Mouse (Mus musculus) megakaryocyte, embryonic 14.5 days (primary cell): ENCODE data around the gene Adipor1. TPM values are rescaled to one million over a fixed set of nuclear protein-coding genes. Genes with fewer than 3 reads are reported as not detected.
A peak's percentile ranks its signal among the peaks of the same experiment; 100 is the strongest.

ENCODE experiments used
- H3K27me3 ChIP-seq: replicated peaks from 2 replicates; pipeline ENCODE3; 2012; ENCODE audit warnings: inconsistent platforms
- H3K36me3 ChIP-seq: replicated peaks from 2 replicates; pipeline ENCODE3; 2012; ENCODE audit warnings: low read length, inconsistent platforms, mixed read lengths
- H3K4me1 ChIP-seq: 2 replicates; pipeline ENCODE4 v1.6.1; 2012; ENCODE audit warnings: inconsistent platforms
- H3K4me3 ChIP-seq: replicated peaks from 2 replicates; pipeline ENCODE3; 2012; ENCODE audit warnings: moderate library complexity, mild to moderate bottlenecking, inconsistent platforms
- H3K9me3 ChIP-seq: 2 replicates; pipeline ENCODE4 v1.6.1; 2012; ENCODE audit warnings: inconsistent platforms
- FLI1 ChIP-seq: IDR thresholded peaks from 2 replicates; pipeline ENCODE4 v1.6.1; 2012; ENCODE audit warnings: low read length, inconsistent platforms, mixed read lengths
- GATA1 ChIP-seq: IDR thresholded peaks from 3 replicates; pipeline ENCODE4 v1.6.1; 2012; ENCODE audit warnings: mixed read lengths, low read length, inconsistent platforms, borderline replicate concordance
- polyA plus RNA-seq: library from polyadenylated mRNA; stranded (reverse); fragments of >175 nt; gene quantifications from 2 replicates; pipeline ENCODE4 v1.2.3, GENCODE M21; 2012; ENCODE audit warnings: low replicate concordance; ENCODE audit not compliant: insufficient read depth

Adipor1 gene
- polyA plus RNA-seq, 1 experiment, result 119 TPM

GRCm38 (mm10) chr1:134393827-134394226 lies 21.4 kb upstream of the Adipor1 start:
- Histone ChIP-seq H3K9me3 (no peaks in the 10 kb centered on the region), H3K4me3 (no peak overlapping the region), H3K27me3 (peaks cover 19% of the 10 kb centered on the region), H3K4me1 (peaks cover 14% of the 10 kb centered on the region), H3K36me3 (no peaks in the 10 kb centered on the region)
- TF ChIP-seq GATA1 (no peak), FLI1 (no peak)

DNA sequence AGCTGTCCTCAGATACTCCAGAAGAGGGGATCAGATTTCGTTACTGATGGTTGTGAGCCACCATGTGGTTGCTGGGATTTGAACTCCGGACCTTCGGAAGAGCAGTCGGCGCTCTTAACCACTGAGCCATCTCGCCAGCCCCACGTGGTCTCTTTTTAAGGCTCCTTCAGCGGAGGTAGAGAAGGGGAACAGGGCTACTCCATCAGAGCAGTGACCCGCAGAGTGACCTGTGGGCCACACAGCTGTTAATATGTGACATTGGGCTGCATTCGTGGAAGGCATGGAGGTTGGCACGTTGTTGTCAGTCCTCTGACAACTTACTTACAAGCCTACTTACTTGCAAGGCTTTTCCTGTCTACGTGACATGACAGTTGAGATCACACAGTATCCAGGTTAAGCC lies 17.0 kb upstream of the Adipor1 start:
- TF ChIP-seq GATA1 (no peak), FLI1 (no peak)
- Histone ChIP-seq H3K27me3 (peaks cover 4% of the 10 kb centered on the region), H3K4me1 (peaks cover 17% of the 10 kb centered on the region), H3K9me3 (no peaks in the 10 kb centered on the region), H3K36me3 (no peaks in the 10 kb centered on the region), H3K4me3 (no peak overlapping the region)

- no peak for TF ChIP-seq GATA1
- TF ChIP-seq FLI1, result no peak
- no peaks in the 10 kb centered on the region for H3K36me3 ChIP-seq
- H3K4me3 ChIP-seq, result peak overlapping the region; percentile 84
- H3K9me3 ChIP-seq, result no peaks in the 10 kb centered on the region
- no peaks in the 10 kb centered on the region for H3K27me3 ChIP-seq
- peaks cover 17% of the 10 kb centered on the region for H3K4me1 ChIP-seq
These were observed 15.4 kb upstream of the Adipor1 start for GRCm38 (mm10) chr1:134399735-134400134.

- Histone ChIP-seq H3K9me3 (no peaks in the 10 kb centered on the region), H3K4me3 (peak within 1 kb of the TSS; percentile 92), H3K4me1 (peaks cover 18% of the 10 kb centered on the region), H3K27me3 (peaks cover 4% of the 10 kb centered on the region), H3K36me3 (peaks cover 35% of the 10 kb centered on the region)
- TF ChIP-seq GATA1, result no peak
- no peak for TF ChIP-seq FLI1
These were observed 9.4 kb upstream of the Adipor1 start, which contains the start of gene Cyb5r1 for GRCm38 (mm10) chr1:134405509-134406413. Gene Cyb5r1, plus strand, starts transcription at chr1:134405559.

DNA sequence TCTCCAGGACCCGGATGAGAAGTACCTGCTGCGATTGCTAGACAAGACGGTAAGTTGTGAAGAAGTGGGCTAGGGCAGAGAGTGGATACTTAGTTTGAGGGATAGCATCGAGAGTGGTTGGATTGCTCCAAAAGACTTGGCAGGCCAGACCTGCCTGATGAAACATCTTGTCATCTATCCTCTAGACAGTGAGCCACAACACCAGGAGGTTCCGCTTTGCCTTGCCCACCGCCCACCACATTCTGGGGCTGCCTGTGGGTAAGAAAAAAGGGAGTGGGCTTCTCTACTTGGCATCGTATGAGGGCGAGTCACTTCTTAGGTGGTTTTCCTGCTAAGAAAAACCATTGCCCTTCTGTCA lies 8.8 kb upstream of the Adipor1 start:
- peak overlapping the region; percentile 92 for H3K4me3 ChIP-seq
- peaks cover 4% of the 10 kb centered on the region for H3K27me3 ChIP-seq
- no peaks in the 10 kb centered on the region for H3K9me3 ChIP-seq
- TF ChIP-seq FLI1 (no peak), GATA1 (no peak)
- peaks cover 41% of the 10 kb centered on the region for H3K36me3 ChIP-seq
- H3K4me1 ChIP-seq, result peaks cover 18% of the 10 kb centered on the region

GRCm38 (mm10) chr1:134408080-134408479 lies 7.1 kb upstream of the Adipor1 start:
- TF ChIP-seq FLI1, result no peak
- no peak for TF ChIP-seq GATA1
- peaks cover 46% of the 10 kb centered on the region for H3K36me3 ChIP-seq
- peaks cover 18% of the 10 kb centered on the region for H3K4me1 ChIP-seq
- peaks cover 4% of the 10 kb centered on the region for H3K27me3 ChIP-seq
- H3K4me3 ChIP-seq, result no peak overlapping the region
- no peaks in the 10 kb centered on the region for H3K9me3 ChIP-seq

- TF ChIP-seq FLI1, result no peak
- H3K36me3 ChIP-seq, result peaks cover 49% of the 10 kb centered on the region
- H3K4me3 ChIP-seq, result no peak overlapping the region
- peaks cover 23% of the 10 kb centered on the region for H3K4me1 ChIP-seq
- H3K27me3 ChIP-seq, result no peaks in the 10 kb centered on the region
- H3K9me3 ChIP-seq, result no peaks in the 10 kb centered on the region
These were observed 3.2 kb upstream of the Adipor1 start for GRCm38 (mm10) chr1:134411706-134412629.

DNA sequence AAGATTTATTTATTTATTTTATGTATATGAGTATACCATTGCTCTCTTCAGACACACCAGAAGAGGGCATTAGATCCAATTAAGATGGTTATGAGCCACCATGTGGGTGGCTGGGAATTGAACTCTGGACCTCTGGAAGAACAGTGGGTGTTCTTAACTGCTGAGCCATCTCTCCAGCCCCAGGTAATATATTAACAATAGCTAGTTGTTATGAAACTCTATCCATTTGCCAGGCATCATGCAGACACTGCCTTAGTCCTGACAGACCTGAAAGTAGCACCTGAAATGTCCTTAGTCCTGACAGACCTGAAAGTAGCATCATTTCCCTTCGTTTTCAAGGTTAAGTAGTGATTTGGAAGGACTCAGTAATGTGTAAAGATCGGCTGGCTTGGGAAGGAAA lies 1.1 kb upstream of the Adipor1 start:
- no peak for TF ChIP-seq FLI1
- no peak for TF ChIP-seq GATA1
- no peaks in the 10 kb centered on the region for H3K27me3 ChIP-seq
- H3K36me3 ChIP-seq, result peaks cover 41% of the 10 kb centered on the region
- H3K4me1 ChIP-seq, result peaks cover 40% of the 10 kb centered on the region
- H3K9me3 ChIP-seq, result no peaks in the 10 kb centered on the region
- H3K4me3 ChIP-seq, result no peak overlapping the region

DNA sequence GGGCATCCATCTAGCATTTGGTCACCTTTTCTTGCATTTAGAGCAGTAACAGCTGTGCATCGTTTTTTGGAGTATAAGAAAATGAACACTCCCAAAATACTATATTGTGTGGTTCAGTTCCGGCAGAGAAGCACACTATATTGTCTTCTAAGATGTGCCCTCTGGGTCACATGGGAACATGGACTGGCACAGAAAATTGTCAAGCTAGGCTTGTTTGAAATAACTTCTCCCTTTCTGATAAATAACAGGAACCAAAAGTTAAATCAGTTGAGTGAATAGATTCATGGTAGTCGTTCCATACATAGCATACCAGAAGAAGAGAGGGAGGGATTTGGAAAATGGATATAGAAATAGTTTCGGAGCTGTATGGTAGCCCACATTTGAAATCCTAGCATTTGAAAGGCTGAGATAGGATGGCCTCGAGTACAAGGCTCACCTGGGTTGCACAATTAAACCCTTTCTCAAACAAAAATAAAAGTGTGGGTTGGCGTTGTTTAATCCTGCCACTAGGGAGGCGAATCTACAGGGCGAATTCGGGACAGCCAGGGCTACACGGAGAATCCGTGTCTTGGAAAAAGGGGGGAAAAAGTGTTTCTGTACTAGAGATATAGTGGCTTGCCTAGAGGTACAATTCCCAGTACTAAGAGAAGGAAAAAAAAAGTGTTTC lies 544 bp upstream of the Adipor1 start:
- Histone ChIP-seq H3K4me3 (peak overlapping the region; percentile 96), H3K9me3 (no peaks in the 10 kb centered on the region), H3K4me1 (peaks cover 46% of the 10 kb centered on the region), H3K36me3 (peaks cover 38% of the 10 kb centered on the region), H3K27me3 (no peaks in the 10 kb centered on the region)
- TF ChIP-seq FLI1, result no peak
- no peak for TF ChIP-seq GATA1
